Mouse (Mus musculus): ENCODE results near the gene Lamc1. TPM values are rescaled to one million over a fixed set of nuclear protein-coding genes. Genes with fewer than 3 reads are reported as not detected.

Gene Lamc1
- polyA plus RNA-seq, 1 experiment from 2014 or later: 25.6 TPM

- 83% methylated on average over 5 of the region's 5 CpGs for WGBS
- H3K27me3 ChIP-seq (ENCODE audit: low read depth, poor library complexity, severe bottlenecking): no peaks in the 10 kb centered on the region
- H3K27ac ChIP-seq: no peak overlapping the region
- no peaks in the 10 kb centered on the region for H3K9me3 ChIP-seq (replicated peaks)
- H3K4me1 ChIP-seq: peaks cover 7% of the 10 kb centered on the region; the same call in 1 of the 2 replicates
- no peak overlapping the region for H3K4me3 ChIP-seq
- peaks cover 4% of the 10 kb centered on the region for H3K36me3 ChIP-seq
- no peak for DNase-seq (ENCODE audit: low spot score)
These were observed 65.7 kb downstream of the Lamc1 start for GRCm38 (mm10) chr1:153266891-153267290.

- Histone ChIP-seq H3K9me3 (replicated peaks) (no peaks in the 10 kb centered on the region), H3K27me3 (ENCODE audit: low read depth, poor library complexity, severe bottlenecking) (no peaks in the 10 kb centered on the region), H3K36me3 (peaks cover 8% of the 10 kb centered on the region), H3K4me3 (no peak overlapping the region), H3K27ac (0 out of 2 replicates have a peak overlapping the region, but pooled peaks have one; percentile 21), H3K4me1 (peaks cover 7% of the 10 kb centered on the region; the same call in 1 of the 2 replicates)
- WGBS: 77% methylated on average over 7 of the region's 7 CpGs
- no peak for DNase-seq (ENCODE audit: low spot score)
These were observed 67.0 kb downstream of the Lamc1 start for GRCm38 (mm10) chr1:153265579-153265978.

- H3K27ac ChIP-seq: 0 out of 2 replicates have a peak overlapping the region, but pooled peaks have one; percentile 21
- no peaks in the 10 kb centered on the region for H3K27me3 ChIP-seq (ENCODE audit: low read depth, poor library complexity, severe bottlenecking)
- 79% methylated on average over 7 of the region's 7 CpGs for WGBS
- DNase-seq (ENCODE audit: low spot score): no peak
- peaks cover 8% of the 10 kb centered on the region for H3K36me3 ChIP-seq
- H3K4me3 ChIP-seq: no peak overlapping the region
- H3K4me1 ChIP-seq: peaks cover 7% of the 10 kb centered on the region; the same call in 1 of the 2 replicates
- H3K9me3 ChIP-seq (replicated peaks): no peaks in the 10 kb centered on the region
These were observed 67.5 kb downstream of the Lamc1 start for GRCm38 (mm10) chr1:153265066-153265465.

GRCm38 (mm10) chr1:153259752-153260300, 72.8 kb downstream of the Lamc1 start:
- Histone ChIP-seq H3K4me1 (no peaks in the 10 kb centered on the region), H3K9me3 (replicated peaks) (no peaks in the 10 kb centered on the region), H3K27me3 (ENCODE audit: low read depth, poor library complexity, severe bottlenecking) (no peaks in the 10 kb centered on the region), H3K27ac (no peak overlapping the region), H3K4me3 (no peak overlapping the region), H3K36me3 (peaks cover 11% of the 10 kb centered on the region)
- DNase-seq (ENCODE audit: low spot score): no peak
- 75% methylated on average over 5 of the region's 5 CpGs for WGBS

- Histone ChIP-seq H3K4me1 (no peaks in the 10 kb centered on the region), H3K36me3 (peaks cover 52% of the 10 kb centered on the region), H3K4me3 (no peak overlapping the region), H3K27ac (no peak overlapping the region), H3K27me3 (ENCODE audit: low read depth, poor library complexity, severe bottlenecking) (no peaks in the 10 kb centered on the region), H3K9me3 (replicated peaks) (no peaks in the 10 kb centered on the region)
- WGBS: 94% methylated on average over 4 of the region's 4 CpGs
- DNase-seq (ENCODE audit: low spot score): no peak
These were observed 79.9 kb downstream of the Lamc1 start for GRCm38 (mm10) chr1:153252540-153253210.

- H3K9me3 ChIP-seq (replicated peaks): no peaks in the 10 kb centered on the region
- H3K27ac ChIP-seq: no peak overlapping the region
- H3K27me3 ChIP-seq (ENCODE audit: low read depth, poor library complexity, severe bottlenecking): no peaks in the 10 kb centered on the region
- no peaks in the 10 kb centered on the region for H3K4me1 ChIP-seq
- no peak overlapping the region for H3K4me3 ChIP-seq
- peaks cover 60% of the 10 kb centered on the region for H3K36me3 ChIP-seq
- WGBS: 94% methylated on average over 12 of the region's 12 CpGs
- no peak for DNase-seq (ENCODE audit: low spot score)
These were observed 80.9 kb downstream of the Lamc1 start for GRCm38 (mm10) chr1:153251590-153252206.

GRCm38 (mm10) chr1:153241346-153241745, 91.2 kb downstream of the Lamc1 start:
- peaks cover 71% of the 10 kb centered on the region for H3K36me3 ChIP-seq
- 88% methylated on average over 7 of the region's 7 CpGs for WGBS
- H3K4me3 ChIP-seq: no peak overlapping the region
- H3K4me1 ChIP-seq: peaks cover 7% of the 10 kb centered on the region; the same call in 1 of the 2 replicates
- no peaks in the 10 kb centered on the region for H3K9me3 ChIP-seq (replicated peaks)
- H3K27me3 ChIP-seq (ENCODE audit: low read depth, poor library complexity, severe bottlenecking): no peaks in the 10 kb centered on the region
- no peak for DNase-seq (ENCODE audit: low spot score)
- no peak overlapping the region for H3K27ac ChIP-seq

- no peak overlapping the region for H3K4me3 ChIP-seq
- peaks cover 59% of the 10 kb centered on the region for H3K36me3 ChIP-seq
- H3K9me3 ChIP-seq (replicated peaks): no peaks in the 10 kb centered on the region
- no peak for DNase-seq (ENCODE audit: low spot score)
- 90% methylated on average over 4 of the region's 4 CpGs for WGBS
- H3K4me1 ChIP-seq: no peaks in the 10 kb centered on the region
- H3K27me3 ChIP-seq (ENCODE audit: low read depth, poor library complexity, severe bottlenecking): no peaks in the 10 kb centered on the region
- no peak overlapping the region for H3K27ac ChIP-seq
These were observed 97.0 kb downstream of the Lamc1 start for GRCm38 (mm10) chr1:153235576-153235975.

GRCm38 (mm10) chr1:153231681-153232080, 100.9 kb downstream of the Lamc1 start:
- H3K27ac ChIP-seq: no peak overlapping the region
- no peak for DNase-seq (ENCODE audit: low spot score)
- H3K36me3 ChIP-seq: peaks cover 74% of the 10 kb centered on the region
- H3K4me3 ChIP-seq: no peak overlapping the region
- 94% methylated on average over 9 of the region's 9 CpGs for WGBS
- no peaks in the 10 kb centered on the region for H3K9me3 ChIP-seq (replicated peaks)
- no peaks in the 10 kb centered on the region for H3K27me3 ChIP-seq (ENCODE audit: low read depth, poor library complexity, severe bottlenecking)
- no peaks in the 10 kb centered on the region for H3K4me1 ChIP-seq

- WGBS: 62% methylated on average over 4 of the region's 4 CpGs
- no peaks in the 10 kb centered on the region for H3K9me3 ChIP-seq (replicated peaks)
- peaks cover 80% of the 10 kb centered on the region for H3K36me3 ChIP-seq
- no peak for DNase-seq (ENCODE audit: low spot score)
- H3K4me1 ChIP-seq: no peaks in the 10 kb centered on the region
- no peaks in the 10 kb centered on the region for H3K27me3 ChIP-seq (ENCODE audit: low read depth, poor library complexity, severe bottlenecking)
- H3K4me3 ChIP-seq: no peak overlapping the region
- no peak overlapping the region for H3K27ac ChIP-seq
These were observed 104.7 kb downstream of the Lamc1 start for GRCm38 (mm10) chr1:153227916-153228315.

- no peaks in the 10 kb centered on the region for H3K9me3 ChIP-seq (replicated peaks)
- no peaks in the 10 kb centered on the region for H3K4me1 ChIP-seq
- WGBS: 89% methylated on average over 8 of the region's 8 CpGs
- DNase-seq (ENCODE audit: low spot score): no peak
- no peak overlapping the region for H3K27ac ChIP-seq
- H3K36me3 ChIP-seq: peaks cover 79% of the 10 kb centered on the region
- H3K4me3 ChIP-seq: no peak overlapping the region
- H3K27me3 ChIP-seq (ENCODE audit: low read depth, poor library complexity, severe bottlenecking): no peaks in the 10 kb centered on the region
These were observed 105.5 kb downstream of the Lamc1 start for GRCm38 (mm10) chr1:153227096-153227495.

- no peaks in the 10 kb centered on the region for H3K4me1 ChIP-seq
- no peak for DNase-seq (ENCODE audit: low spot score)
- no peaks in the 10 kb centered on the region for H3K27me3 ChIP-seq (ENCODE audit: low read depth, poor library complexity, severe bottlenecking)
- peaks cover 80% of the 10 kb centered on the region for H3K36me3 ChIP-seq
- no peak overlapping the region for H3K27ac ChIP-seq
- WGBS: 94% methylated on average over 21 of the region's 21 CpGs
- no peak overlapping the region for H3K4me3 ChIP-seq
- no peaks in the 10 kb centered on the region for H3K9me3 ChIP-seq (replicated peaks)
These were observed 106.5 kb downstream of the Lamc1 start for GRCm38 (mm10) chr1:153225786-153226725.

Data from limb, embryonic 10.5 days (tissue).